Mouse (Mus musculus) heart, adult 18-20 months (tissue): ENCODE measurements around the gene Arpc3. TPM values are rescaled to one million over a fixed set of nuclear protein-coding genes. Genes with fewer than 3 reads are reported as not detected.
"Not testable (repeated sequence)": the region's sequence is repeated elsewhere in the genome, so short reads cannot be mapped to it uniquely, and the experiment has no call there.

Experiments used
- DNase-seq, 2 experiments: peaks; one replicate each; pipeline ENCODE4 v3.0.0; 2021 to 2022; ENCODE audit warnings: mixed read lengths in 1 of 2
- total RNA-seq, 2 experiments: library from RNA; stranded (reverse); gene quantifications; 2 replicates each; pipeline ENCODE4 v1.2.3; 2021

The Arpc3 gene
- total RNA-seq, 2 experiments from 2014 or later = 92.8 to 97.7 TPM

GRCm38 (mm10) chr5:122439400-122440094 is 47.9 kb downstream of the Arpc3 start:
- peak; percentile 58 to 61 for DNase-seq

DNA sequence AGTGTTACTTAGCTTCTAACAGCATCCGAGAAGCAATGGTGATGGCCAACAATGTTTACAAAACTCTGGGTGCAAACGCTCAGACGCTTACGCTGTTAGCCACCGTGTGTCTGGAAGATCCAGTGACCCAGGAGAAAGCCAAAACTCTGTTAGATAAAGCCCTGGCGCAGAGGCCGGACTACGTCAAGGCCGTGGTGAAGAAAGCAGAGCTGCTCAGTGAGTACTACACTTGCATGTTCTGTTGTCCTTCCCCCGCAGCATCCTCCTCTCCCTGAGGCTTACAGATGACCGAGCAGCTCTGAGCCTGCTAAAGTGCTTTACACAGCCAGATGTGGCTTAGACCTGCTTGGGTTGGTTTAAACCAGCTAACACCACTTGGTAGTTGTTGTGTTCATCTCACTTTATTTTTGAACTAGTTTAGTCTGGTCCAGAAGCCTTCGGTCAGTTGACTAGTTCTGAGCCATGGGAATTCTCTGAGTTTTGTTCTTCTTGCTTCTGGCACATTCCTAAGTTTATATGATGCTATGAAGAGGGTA is 48.5 kb downstream of the Arpc3 start:
- DNase-seq = peak; percentile 70 to 74

DNA sequence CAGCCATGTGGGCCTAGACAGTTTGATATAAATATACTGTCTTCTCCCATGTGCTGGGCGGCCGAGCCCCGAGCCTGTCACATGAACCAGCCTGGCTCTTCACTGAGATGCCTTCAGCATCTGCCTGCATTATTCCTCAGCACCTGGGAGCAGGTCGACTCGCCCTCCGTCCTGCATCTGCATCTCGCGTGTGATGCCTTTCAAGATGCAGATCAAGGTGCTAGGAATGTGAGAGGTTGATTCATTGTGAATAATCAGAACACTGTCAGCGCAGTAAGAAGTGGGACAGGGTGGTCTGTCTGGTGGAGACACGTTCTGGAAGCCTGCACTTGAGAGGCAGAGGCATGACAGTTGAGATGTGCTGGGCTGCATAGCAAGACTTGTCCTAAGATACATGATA is 52.8 kb downstream of the Arpc3 start:
- no peak for DNase-seq

GRCm38 (mm10) chr5:122445051-122445610 is 53.5 kb downstream of the Arpc3 start:
- no peak for DNase-seq

- DNase-seq = peak; percentile 24 to 42
Measured at GRCm38 (mm10) chr5:122447857-122448256, 56.2 kb downstream of the Arpc3 start.

DNA sequence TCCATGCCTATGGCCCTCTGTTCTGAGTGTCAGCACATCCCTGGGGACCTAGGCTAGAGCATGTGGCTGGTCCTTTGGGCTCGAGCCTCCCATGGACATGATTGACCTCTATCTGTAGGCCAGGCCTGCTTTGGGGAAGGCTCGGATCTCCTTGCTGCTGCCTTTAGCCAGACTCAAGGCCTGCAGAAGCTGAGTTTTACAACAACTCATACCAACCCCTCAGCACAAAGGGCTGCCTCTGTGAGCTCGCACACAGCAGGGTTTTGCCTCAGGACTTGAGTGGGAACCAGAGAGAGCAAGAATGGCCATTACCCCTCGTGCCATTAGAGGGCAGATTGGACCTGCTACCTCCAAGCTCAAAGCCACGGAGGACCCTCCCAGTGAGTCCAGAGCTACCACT is 57.2 kb downstream of the Arpc3 start:
- no peak for DNase-seq

DNA sequence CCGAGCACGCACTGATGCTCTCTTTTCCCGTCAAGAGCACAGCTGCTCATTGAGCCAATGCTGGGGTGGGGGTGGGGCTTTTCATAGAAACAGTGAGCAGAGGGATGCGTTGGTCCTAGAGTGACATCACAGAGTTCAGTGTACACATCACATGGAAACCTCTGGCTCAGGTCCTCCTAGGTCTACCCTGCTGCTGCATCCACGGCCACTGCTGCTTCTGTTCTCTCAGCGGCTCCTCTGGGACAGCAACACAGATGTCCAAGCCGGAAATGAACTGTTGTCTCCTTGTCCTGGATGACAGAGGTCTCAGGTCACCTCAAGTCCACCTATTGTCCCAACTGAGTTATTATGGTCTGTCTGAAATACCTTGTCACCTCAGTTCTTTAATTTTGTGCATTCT is 58.3 kb downstream of the Arpc3 start:
- DNase-seq = peak; percentile 47 to 54

DNA sequence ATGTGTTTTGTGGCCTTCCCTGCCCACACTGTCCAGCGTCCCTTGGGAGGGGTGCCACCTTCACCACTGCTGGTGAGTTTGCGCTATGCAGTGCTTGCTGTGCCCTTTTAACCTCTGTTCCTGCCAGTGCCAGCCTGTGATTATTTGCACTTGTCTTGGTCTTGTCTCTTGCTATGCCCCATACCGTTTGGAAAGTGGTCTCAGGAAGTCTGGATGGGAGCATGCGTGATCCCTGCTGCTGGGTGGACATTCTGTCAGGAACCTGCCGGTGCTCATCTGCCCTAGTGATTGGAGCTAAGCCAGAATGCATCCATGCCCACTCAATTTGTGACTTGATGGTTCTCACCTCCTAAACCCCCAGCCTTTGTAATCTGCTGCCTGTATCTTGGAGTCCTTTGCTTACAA is 59.2 kb downstream of the Arpc3 start:
- DNase-seq = peak; percentile 49 to 51

GRCm38 (mm10) chr5:122451324-122451723 is 59.6 kb downstream of the Arpc3 start:
- no peak for DNase-seq

DNA sequence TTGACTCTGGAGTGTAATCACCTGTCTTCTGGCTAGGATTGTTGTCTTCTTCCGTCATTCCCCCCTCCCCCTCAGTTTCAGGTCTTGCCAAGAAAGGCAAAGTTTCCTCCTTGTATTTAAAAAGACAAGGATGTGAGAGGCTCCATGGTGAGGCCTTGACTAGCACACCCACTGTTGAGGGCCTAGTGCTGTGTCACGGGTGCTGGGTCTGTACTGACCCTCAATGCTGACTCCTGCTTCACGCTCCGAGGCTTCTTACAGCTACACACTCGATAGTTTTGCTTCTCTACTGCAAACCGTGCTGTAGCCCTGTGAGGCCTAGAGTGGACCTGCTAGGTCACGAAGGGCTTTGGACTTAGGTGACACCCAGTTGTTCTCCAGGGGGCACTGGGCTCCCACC is 60.5 kb downstream of the Arpc3 start:
- DNase-seq = no peak

GRCm38 (mm10) chr5:122453188-122453587 is 61.5 kb downstream of the Arpc3 start:
- no peak for DNase-seq

- no peak for DNase-seq
Measured at GRCm38 (mm10) chr5:122454442-122454841, 62.8 kb downstream of the Arpc3 start.

GRCm38 (mm10) chr5:122454883-122455282 is 63.2 kb downstream of the Arpc3 start:
- DNase-seq = peak in 1 of 2 experiments; percentile 29

GRCm38 (mm10) chr5:122455584-122455983 is 63.9 kb downstream of the Arpc3 start:
- DNase-seq = no peak

- DNase-seq = not testable (repeated sequence)
Measured at GRCm38 (mm10) chr5:122457054-122457453, 65.4 kb downstream of the Arpc3 start.

GRCm38 (mm10) chr5:122458066-122458465 is 66.4 kb downstream of the Arpc3 start:
- no peak for DNase-seq

DNA sequence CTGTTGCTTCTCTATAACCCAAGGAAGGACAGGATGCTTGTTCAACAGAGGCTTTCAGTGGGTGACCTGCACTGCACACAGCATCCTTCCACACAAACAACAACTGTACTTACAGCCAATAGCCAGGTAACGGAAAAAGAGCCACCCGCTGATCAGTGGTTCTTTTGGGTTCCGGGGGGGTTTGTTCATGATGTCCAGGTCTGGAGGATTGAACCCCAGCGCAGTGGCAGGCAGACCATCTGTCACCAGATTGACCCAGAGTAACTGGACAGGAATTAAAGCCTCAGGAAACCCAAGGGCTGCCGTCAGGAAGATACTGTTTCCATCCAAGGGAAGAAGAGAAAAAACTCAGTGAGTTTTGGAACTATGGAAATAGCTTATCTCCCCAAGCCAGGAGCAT is 67.7 kb downstream of the Arpc3 start:
- no peak for DNase-seq

DNA sequence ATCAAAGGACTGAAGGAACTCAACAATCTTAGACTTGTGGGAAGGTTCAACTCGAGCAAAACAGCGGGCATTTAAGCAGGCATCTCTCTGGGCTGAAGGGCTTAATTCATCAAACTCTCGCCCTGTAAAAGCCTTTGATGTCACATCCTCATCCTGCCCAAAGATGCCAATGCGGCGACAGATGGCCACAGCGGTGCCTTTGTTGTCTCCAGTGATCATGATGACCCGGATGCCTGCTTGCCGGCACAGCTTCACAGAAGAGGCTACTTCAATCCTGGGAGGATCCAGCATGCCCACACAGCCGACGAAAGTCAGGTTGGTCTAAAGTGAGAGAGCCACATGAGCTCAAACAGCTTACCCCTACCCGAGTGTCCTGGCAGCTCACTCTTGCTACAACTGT is 69.0 kb downstream of the Arpc3 start:
- DNase-seq = no peak

DNA sequence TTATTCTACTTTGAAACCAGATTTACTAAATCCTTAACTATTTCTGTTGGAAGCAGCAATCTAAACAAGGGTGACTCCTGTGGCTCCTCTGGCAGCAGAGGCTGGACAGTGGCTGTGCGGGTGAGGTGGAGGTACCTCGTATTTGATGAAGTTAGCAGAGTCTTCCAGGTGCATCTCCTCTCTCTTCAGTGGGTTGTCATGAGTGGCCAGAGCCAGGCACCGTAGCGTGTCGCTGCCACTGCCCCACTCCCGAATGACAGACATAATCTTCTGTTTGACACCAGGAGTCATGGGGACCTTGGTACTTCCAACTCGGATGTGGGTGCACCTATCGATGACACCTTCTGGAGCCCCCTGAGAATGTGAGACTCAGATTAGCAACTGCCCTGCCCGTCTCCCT is 69.8 kb downstream of the Arpc3 start:
- DNase-seq = no peak
